Mouse (Mus musculus) stomach, embryonic 15.5 days (tissue): ENCODE data around the gene Vmn2r57. TPM values are rescaled to one million over a fixed set of nuclear protein-coding genes. Genes with fewer than 3 reads are reported as not detected.
"Not testable (repeated sequence)": the region's sequence is repeated elsewhere in the genome, so short reads cannot be mapped to it uniquely, and the experiment has no call there.

Experiments
- ATAC-seq: fragments of 200-750 bp; cut with Nextera tagmentation; 2 replicates; pipeline ENCODE4 v1.8.0; 2017; ENCODE audit warnings: low read depth, moderate number of reproducible peaks, moderate TSS enrichment; ENCODE audit not compliant: insufficient read depth, low FRiP score
- H3K27ac ChIP-seq: fragments of 300-500 bp; sonication (generic); 2 replicates; pipeline ENCODE4 v1.5.1; 2015; ENCODE audit warnings: mild to moderate bottlenecking, inconsistent platforms
- H3K27me3 ChIP-seq: fragments of 300-500 bp; sonication (generic); replicated peaks from 2 replicates; pipeline ENCODE4 v1.6.1; 2015; ENCODE audit warnings: inconsistent platforms
- H3K36me3 ChIP-seq: fragments of 300-500 bp; sonication (generic); 2 replicates; pipeline ENCODE4 v1.6.1; 2015; ENCODE audit warnings: inconsistent platforms
- H3K4me1 ChIP-seq: fragments of 300-500 bp; sonication (generic); 2 replicates; pipeline ENCODE4 v1.6.1; 2015; ENCODE audit warnings: inconsistent platforms
- H3K4me2 ChIP-seq: fragments of 300-500 bp; sonication (generic); 2 replicates; pipeline ENCODE4 v1.6.1; 2015; ENCODE audit warnings: mild to moderate bottlenecking, inconsistent platforms
- H3K4me3 ChIP-seq: fragments of 300-500 bp; sonication (generic); replicated peaks from 2 replicates; pipeline ENCODE4 v1.5.1; 2015; ENCODE audit warnings: inconsistent platforms
- H3K9ac ChIP-seq: fragments of 300-500 bp; sonication (generic); 2 replicates; pipeline ENCODE4 v1.6.1; 2015; ENCODE audit warnings: inconsistent platforms
- H3K9me3 ChIP-seq: fragments of 300-500 bp; sonication (generic); 2 replicates; pipeline ENCODE4 v1.6.1; 2016; ENCODE audit warnings: inconsistent platforms
- WGBS: fragments of 180-500 bp; shearing (Covaris S2); methylation state at CpG from one replicate; pipeline ENCODE4 v1.1.7; 2015; 5-methylcytosine and 5-hydroxymethylcytosine counted together
- polyA plus RNA-seq: library from polyadenylated mRNA; unstranded; fragments of >200 nt; fragmentation: Nextera tagmentation; extraction: Ambion mirVana; gene quantifications from 2 replicates; pipeline ENCODE4 v1.2.1, GENCODE M21; 2015

Vmn2r57 gene
- polyA plus RNA-seq: 0.14 and 0.22 TPM in 2 replicates

DNA sequence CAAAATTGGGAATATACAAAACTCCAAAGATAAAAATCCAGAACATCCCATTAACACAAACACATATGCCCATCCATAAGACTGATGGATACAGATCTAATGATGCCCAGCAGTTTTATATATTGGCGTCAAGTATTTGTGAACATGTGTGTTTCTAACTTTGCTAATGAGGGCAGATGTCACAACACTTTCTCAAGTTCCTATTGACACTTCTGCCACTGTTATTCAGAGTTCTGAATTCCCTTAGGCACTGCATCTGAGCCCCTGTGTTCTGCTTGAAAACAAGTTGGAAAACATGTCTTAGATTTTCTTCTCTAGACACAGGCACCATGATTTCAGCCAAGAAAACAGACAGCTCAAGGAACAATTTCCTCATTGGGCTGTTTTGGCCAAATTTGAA is at the start of gene Vmn2r57:
Gene Vmn2r57 (minus strand): TSS at position 101 of the 400 bp plus-strand sequence.
- not testable (repeated sequence) for H3K9me3 ChIP-seq, ATAC-seq
- 68% methylated on average over 1 of the region's 1 CpGs for WGBS

DNA sequence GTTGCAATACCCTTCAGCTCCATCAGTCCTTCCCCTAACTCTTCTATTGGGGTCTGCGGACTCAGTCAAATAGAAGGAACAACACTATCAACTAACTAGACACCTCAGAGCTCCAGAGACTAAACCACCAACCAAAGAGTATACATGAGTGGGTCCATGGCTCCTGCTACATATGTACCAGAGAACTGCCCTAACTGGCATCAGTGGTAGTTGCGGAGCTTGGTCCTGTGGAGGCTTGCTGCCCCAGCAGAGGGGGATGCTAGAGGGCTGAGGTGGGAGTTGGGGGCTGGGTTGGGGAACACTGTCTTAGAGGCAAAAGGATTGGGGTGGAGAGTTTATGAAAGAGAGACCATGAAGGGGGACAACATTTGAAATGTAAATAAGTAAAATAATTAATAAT is 49.4 kb upstream of the Vmn2r57 start:
- Histone ChIP-seq H3K4me1 (no peaks in the 10 kb centered on the region), H3K27me3 (no peaks in the 10 kb centered on the region), H3K9me3 (no peaks in the 10 kb centered on the region), H3K9ac (no peak overlapping the region), H3K4me3 (no peak overlapping the region), H3K36me3 (0 out of 2 replicates have a peak, but pooled peaks cover 2% of the 10 kb centered on the region), H3K4me2 (no peak overlapping the region), H3K27ac (no peak overlapping the region)
- ATAC-seq: no peak
- 87% methylated on average over 2 of the region's 2 CpGs for WGBS

More for the DNA sequence above, at the start of gene Vmn2r57:
- not testable (repeated sequence) for H3K27ac ChIP-seq, H3K36me3 ChIP-seq, H3K4me3 ChIP-seq, H3K4me1 ChIP-seq, H3K9ac ChIP-seq, H3K27me3 ChIP-seq, H3K4me2 ChIP-seq

DNA sequence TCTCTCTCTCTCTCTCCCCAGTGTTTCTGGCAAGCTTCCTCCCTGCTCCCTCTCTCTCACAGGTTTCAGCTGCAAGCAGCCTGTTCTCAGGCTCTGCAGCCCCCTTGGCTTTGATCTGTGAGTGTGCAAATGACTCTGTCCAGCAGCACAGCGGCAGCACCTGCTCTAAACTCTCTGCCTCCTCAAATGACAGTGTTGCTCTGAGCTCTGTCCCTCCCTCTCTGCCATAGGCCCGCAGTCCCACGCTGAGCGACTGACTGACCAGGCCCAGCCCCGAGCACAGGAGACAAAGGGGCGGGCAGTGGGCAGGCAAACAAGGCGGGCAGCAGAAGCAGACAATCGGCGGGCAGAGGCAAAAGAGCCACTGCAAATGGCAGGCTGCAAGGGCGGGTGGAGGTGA is 3.4 kb upstream of the Vmn2r57 start:
- no peak overlapping the region for H3K4me3 ChIP-seq
- no peak overlapping the region for H3K27ac ChIP-seq
- no peaks in the 10 kb centered on the region for H3K36me3 ChIP-seq
- no peak for ATAC-seq
- H3K4me1 ChIP-seq: no peaks in the 10 kb centered on the region
- no peaks in the 10 kb centered on the region for H3K27me3 ChIP-seq
- WGBS: 7% methylated on average over 10 of the region's 10 CpGs
- H3K4me2 ChIP-seq: no peak overlapping the region
- no peak overlapping the region for H3K9ac ChIP-seq
- no peaks in the 10 kb centered on the region for H3K9me3 ChIP-seq

DNA sequence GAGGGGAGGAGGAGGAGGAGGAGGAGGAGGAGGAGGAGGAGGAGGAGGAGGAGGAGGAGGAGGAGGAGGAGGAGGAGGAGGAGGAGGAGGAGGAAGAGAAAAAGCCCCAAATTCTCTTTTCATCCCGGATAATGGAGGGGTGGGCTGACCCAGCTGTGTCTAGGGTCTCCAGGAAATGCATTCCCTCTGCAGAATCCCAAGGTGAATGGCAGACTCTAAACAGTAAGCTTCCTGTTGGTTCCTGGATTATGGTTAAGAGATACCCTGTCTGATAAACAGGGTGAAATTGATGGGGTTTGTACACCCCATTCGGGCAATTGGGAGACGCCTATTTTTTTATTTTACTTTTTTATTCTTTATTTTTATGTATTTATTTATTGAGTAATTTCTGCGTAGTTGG is 54.4 kb downstream of the Vmn2r57 start:
- no peak overlapping the region for H3K4me2 ChIP-seq
- 68% methylated on average over 4 of the region's 4 CpGs for whole genome bisulfite sequencing

DNA sequence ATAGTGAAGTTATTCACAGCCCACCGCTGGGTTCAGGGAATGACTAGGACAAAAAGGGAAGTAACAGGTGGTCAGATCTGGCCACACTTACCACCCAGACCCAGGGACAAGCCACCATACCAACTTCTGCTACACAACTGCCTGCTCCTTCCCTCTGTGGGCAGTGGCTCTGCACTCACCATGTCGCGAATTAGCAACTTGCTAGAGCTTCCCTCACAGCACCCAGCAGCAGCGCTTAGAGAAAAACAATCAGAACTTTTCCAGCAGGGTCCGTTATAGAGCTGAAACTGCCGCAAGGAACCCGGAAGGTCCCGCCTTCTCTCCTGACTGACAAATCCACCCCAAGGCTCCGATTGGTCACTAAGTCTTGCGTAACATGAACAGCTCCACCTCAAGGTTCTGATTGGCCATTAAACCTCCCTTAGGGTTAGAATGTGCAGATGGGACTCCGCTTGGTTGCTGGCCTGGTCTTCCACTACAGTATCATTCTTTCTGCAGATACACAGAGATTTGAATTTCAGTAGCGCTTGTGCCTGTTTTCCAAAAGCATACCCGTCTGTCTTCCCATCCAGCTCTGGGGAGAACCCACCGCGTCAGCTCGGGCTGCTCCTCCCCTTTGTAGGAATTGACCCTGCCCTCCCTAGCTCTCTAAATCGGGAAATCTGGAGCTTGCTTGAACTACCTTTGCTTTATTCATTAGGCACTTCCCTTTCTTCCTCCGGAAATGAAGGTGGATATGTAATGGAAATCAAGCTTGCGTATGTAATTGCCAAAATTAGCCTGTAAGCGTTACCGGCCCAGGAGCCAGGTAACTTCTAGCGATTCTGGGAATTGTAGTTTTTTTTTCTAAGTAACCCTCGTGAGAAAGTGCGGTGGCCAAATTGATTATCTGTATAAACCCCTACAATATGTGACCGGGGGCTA is 55.2 kb downstream of the Vmn2r57 start, which contains the start of gene AI987944:
Gene AI987944 (minus strand): TSS at position 332 of the 924 bp plus-strand sequence.
- no peaks in the 10 kb centered on the region for H3K4me1 ChIP-seq
- H3K9ac ChIP-seq: peak within 1 kb of the TSS; percentile 32; the same call in 1 of the 2 replicates
- H3K4me2 ChIP-seq: peak within 1 kb of the TSS; percentile 60
- WGBS: 0% methylated on average over 25 of the region's 25 CpGs
- no peaks in the 10 kb centered on the region for H3K27me3 ChIP-seq
- no peaks in the 10 kb centered on the region for H3K9me3 ChIP-seq
- H3K4me3 ChIP-seq: peak within 1 kb of the TSS; percentile 68
- ATAC-seq: peak; percentile 99
- peak within 1 kb of the TSS; percentile 87 for H3K27ac ChIP-seq
- no peaks in the 10 kb centered on the region for H3K36me3 ChIP-seq

More for the DNA sequence above, 54.4 kb downstream of the Vmn2r57 start:
- Histone ChIP-seq H3K27ac (no peak overlapping the region), H3K27me3 (no peaks in the 10 kb centered on the region), H3K4me1 (no peaks in the 10 kb centered on the region), H3K9ac (no peak overlapping the region), H3K4me3 (no peak overlapping the region), H3K36me3 (no peaks in the 10 kb centered on the region), H3K9me3 (no peaks in the 10 kb centered on the region)
- no peak for ATAC-seq

Other genes with a start within 250 kb of the Vmn2r57 start
- 13.2 and 14.0 TPM in 2 replicates for gene AI987944, start 55.3 kb downstream of the Vmn2r57 start, polyA plus RNA-seq
- gene Gm20449, start 50.7 kb upstream of the Vmn2r57 start, polyA plus RNA-seq: 0.08 and 0.14 TPM in 2 replicates
- 10.9 and 11.4 TPM in 2 replicates for gene AW146154, start 51.2 kb upstream of the Vmn2r57 start, polyA plus RNA-seq
- gene Gm6871, start 125.0 kb upstream of the Vmn2r57 start, polyA plus RNA-seq: 0.09 TPM in 1 of 2 replicates, not detected in the other
- gene 2610021A01Rik, start 150.5 kb upstream of the Vmn2r57 start, polyA plus RNA-seq: 11.0 and 12.1 TPM in 2 replicates
- 8.5 and 9.6 TPM in 2 replicates for gene Zfp788, start 184.5 kb upstream of the Vmn2r57 start, polyA plus RNA-seq